Mouse (Mus musculus): ENCODE measurements around the gene Mdm2. TPM values are rescaled to one million over a fixed set of nuclear protein-coding genes. Genes with fewer than 3 reads are reported as not detected.

The Mdm2 gene
- polyA plus RNA-seq, 1 experiment = 83.0 TPM

DNA sequence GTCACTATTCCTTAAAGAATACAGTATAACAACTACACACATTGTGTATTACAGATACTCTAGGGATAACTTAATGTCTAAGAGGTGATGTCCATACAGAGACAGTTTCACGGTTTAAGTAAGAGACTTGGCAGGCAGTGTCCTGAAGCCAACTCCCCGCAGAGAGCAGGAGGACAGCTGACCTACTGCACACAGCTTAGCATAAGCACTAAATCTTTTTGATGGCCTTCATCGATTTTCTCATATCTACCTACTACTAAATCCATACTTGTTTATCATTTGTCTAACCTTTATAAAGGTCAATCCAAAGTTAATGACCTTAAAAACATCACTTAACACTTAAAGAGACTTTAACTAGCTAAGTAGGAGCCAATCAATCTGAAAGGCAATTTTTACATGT lies 7.1 kb downstream of the Mdm2 start:
- Histone ChIP-seq H3K27ac (ENCODE audit: control insufficient read depth, insufficient read depth, low read length) (no peak overlapping the region), H3K4me3 (ENCODE audit: control insufficient read depth, insufficient read depth, low read length) (no peak overlapping the region), H3K27me3 (ENCODE audit: control insufficient read depth, insufficient read depth, low read length) (no peaks in the 10 kb centered on the region), H3K4me1 (replicated peaks; ENCODE audit: control insufficient read depth, insufficient read depth, low read length) (0 out of 2 replicates have a peak, but pooled peaks cover 2% of the 10 kb centered on the region), H3K36me3 (ENCODE audit: control insufficient read depth, insufficient read depth, low read length) (peaks cover 80% of the 10 kb centered on the region)
- DNase-seq = no peak
- WGBS = 96% methylated on average over 3 of the region's 3 CpGs
- TF ChIP-seq CTCF (IDR thresholded peaks at IDR 0.05; ENCODE audit: borderline replicate concordance, control insufficient read depth, extremely low read depth, insufficient read depth, low read length, poor library complexity) (no peak), POLR2A (IDR thresholded peaks at IDR 0.05; ENCODE audit: control insufficient read depth, extremely low read depth, insufficient read depth, low read length, poor library complexity) (no peak)

- 98% methylated on average over 6 of the region's 6 CpGs for whole genome bisulfite sequencing
- Histone ChIP-seq H3K36me3 (ENCODE audit: control insufficient read depth, insufficient read depth, low read length) (peaks cover 91% of the 10 kb centered on the region), H3K4me1 (replicated peaks; ENCODE audit: control insufficient read depth, insufficient read depth, low read length) (0 out of 2 replicates have a peak, but pooled peaks cover 2% of the 10 kb centered on the region), H3K4me3 (ENCODE audit: control insufficient read depth, insufficient read depth, low read length) (no peak overlapping the region), H3K27me3 (ENCODE audit: control insufficient read depth, insufficient read depth, low read length) (no peaks in the 10 kb centered on the region), H3K27ac (ENCODE audit: control insufficient read depth, insufficient read depth, low read length) (no peak overlapping the region)
- TF ChIP-seq POLR2A (IDR thresholded peaks at IDR 0.05; ENCODE audit: control insufficient read depth, extremely low read depth, insufficient read depth, low read length, poor library complexity) = no peak
- TF ChIP-seq CTCF (IDR thresholded peaks at IDR 0.05; ENCODE audit: borderline replicate concordance, control insufficient read depth, extremely low read depth, insufficient read depth, low read length, poor library complexity) = no peak
- DNase-seq = no peak
These were observed 8.3 kb downstream of the Mdm2 start for GRCm38 (mm10) chr10:117702024-117702833.

DNA sequence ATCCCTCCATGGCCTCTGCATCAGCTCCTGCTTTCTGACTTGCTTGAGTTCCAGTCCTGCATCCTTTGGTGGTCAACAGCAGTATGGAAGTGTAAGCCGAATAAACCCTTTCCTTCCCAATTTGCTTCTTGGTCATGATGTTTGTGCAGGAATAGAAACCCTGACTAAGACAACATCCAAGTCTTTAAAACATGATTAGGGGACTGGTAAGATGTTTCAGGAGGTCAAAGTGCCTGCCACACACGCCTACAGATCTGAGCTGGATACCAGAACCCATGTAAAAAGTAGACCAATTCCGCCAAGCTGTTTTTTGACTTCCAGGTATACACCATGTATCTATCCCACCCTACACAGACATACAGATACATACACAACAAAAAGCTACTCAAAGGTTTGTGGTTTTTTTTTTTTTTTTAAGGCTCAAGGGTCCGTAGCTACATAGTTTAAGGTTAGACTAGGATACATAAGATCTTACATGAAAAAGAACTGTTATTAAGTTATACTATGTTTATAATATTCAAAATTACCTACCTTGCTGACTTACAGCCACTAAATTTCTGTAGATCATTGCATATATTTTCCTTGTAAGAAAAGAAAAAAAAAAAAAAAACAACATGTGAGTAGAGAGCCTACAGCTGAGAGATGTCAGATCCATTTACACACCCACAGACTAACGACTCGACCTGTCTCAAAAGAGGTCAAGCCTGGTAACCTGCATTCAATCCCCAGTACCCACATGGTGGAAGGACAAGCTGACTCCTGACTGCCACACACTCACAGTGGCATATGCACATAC lies 9.3 kb downstream of the Mdm2 start:
- Histone ChIP-seq H3K27me3 (ENCODE audit: control insufficient read depth, insufficient read depth, low read length) (no peaks in the 10 kb centered on the region), H3K27ac (ENCODE audit: control insufficient read depth, insufficient read depth, low read length) (no peak overlapping the region), H3K4me3 (ENCODE audit: control insufficient read depth, insufficient read depth, low read length) (no peak overlapping the region), H3K4me1 (replicated peaks; ENCODE audit: control insufficient read depth, insufficient read depth, low read length) (no peaks in the 10 kb centered on the region), H3K36me3 (ENCODE audit: control insufficient read depth, insufficient read depth, low read length) (peaks cover 94% of the 10 kb centered on the region)
- WGBS = 97% methylated on average over 6 of the region's 6 CpGs
- no peak for DNase-seq
- TF ChIP-seq POLR2A (IDR thresholded peaks at IDR 0.05; ENCODE audit: control insufficient read depth, extremely low read depth, insufficient read depth, low read length, poor library complexity) = no peak
- TF ChIP-seq CTCF (IDR thresholded peaks at IDR 0.05; ENCODE audit: borderline replicate concordance, control insufficient read depth, extremely low read depth, insufficient read depth, low read length, poor library complexity) = no peak

- no peaks in the 10 kb centered on the region for H3K4me1 ChIP-seq (replicated peaks; ENCODE audit: control insufficient read depth, insufficient read depth, low read length)
- TF ChIP-seq CTCF (IDR thresholded peaks at IDR 0.05; ENCODE audit: borderline replicate concordance, control insufficient read depth, extremely low read depth, insufficient read depth, low read length, poor library complexity) = no peak
- TF ChIP-seq POLR2A (IDR thresholded peaks at IDR 0.05; ENCODE audit: control insufficient read depth, extremely low read depth, insufficient read depth, low read length, poor library complexity) = no peak
- no peak overlapping the region for H3K4me3 ChIP-seq (ENCODE audit: control insufficient read depth, insufficient read depth, low read length)
- H3K36me3 ChIP-seq (ENCODE audit: control insufficient read depth, insufficient read depth, low read length) = peaks cover 100% of the 10 kb centered on the region
- 100% methylated on average over 1 of the region's 1 CpGs for WGBS
- H3K27ac ChIP-seq (ENCODE audit: control insufficient read depth, insufficient read depth, low read length) = no peak overlapping the region
- H3K27me3 ChIP-seq (ENCODE audit: control insufficient read depth, insufficient read depth, low read length) = no peaks in the 10 kb centered on the region
- no peak for DNase-seq
These were observed 10.1 kb downstream of the Mdm2 start for GRCm38 (mm10) chr10:117700450-117700849.

GRCm38 (mm10) chr10:117699914-117700313 lies 10.6 kb downstream of the Mdm2 start:
- no peak overlapping the region for H3K4me3 ChIP-seq (ENCODE audit: control insufficient read depth, insufficient read depth, low read length)
- H3K4me1 ChIP-seq (replicated peaks; ENCODE audit: control insufficient read depth, insufficient read depth, low read length) = no peaks in the 10 kb centered on the region
- no peak overlapping the region for H3K27ac ChIP-seq (ENCODE audit: control insufficient read depth, insufficient read depth, low read length)
- TF ChIP-seq CTCF (IDR thresholded peaks at IDR 0.05; ENCODE audit: borderline replicate concordance, control insufficient read depth, extremely low read depth, insufficient read depth, low read length, poor library complexity) (no peak), POLR2A (IDR thresholded peaks at IDR 0.05; ENCODE audit: control insufficient read depth, extremely low read depth, insufficient read depth, low read length, poor library complexity) (no peak)
- H3K36me3 ChIP-seq (ENCODE audit: control insufficient read depth, insufficient read depth, low read length) = peaks cover 100% of the 10 kb centered on the region
- no peaks in the 10 kb centered on the region for H3K27me3 ChIP-seq (ENCODE audit: control insufficient read depth, insufficient read depth, low read length)
- DNase-seq = no peak
- WGBS = 96% methylated on average over 4 of the region's 4 CpGs

GRCm38 (mm10) chr10:117698313-117699138 lies 12.0 kb downstream of the Mdm2 start:
- Histone ChIP-seq H3K36me3 (ENCODE audit: control insufficient read depth, insufficient read depth, low read length) (peaks cover 98% of the 10 kb centered on the region), H3K27ac (ENCODE audit: control insufficient read depth, insufficient read depth, low read length) (no peak overlapping the region), H3K4me3 (ENCODE audit: control insufficient read depth, insufficient read depth, low read length) (no peak overlapping the region), H3K27me3 (ENCODE audit: control insufficient read depth, insufficient read depth, low read length) (no peaks in the 10 kb centered on the region), H3K4me1 (replicated peaks; ENCODE audit: control insufficient read depth, insufficient read depth, low read length) (no peaks in the 10 kb centered on the region)
- TF ChIP-seq POLR2A (IDR thresholded peaks at IDR 0.05; ENCODE audit: control insufficient read depth, extremely low read depth, insufficient read depth, low read length, poor library complexity) (no peak), CTCF (IDR thresholded peaks at IDR 0.05; ENCODE audit: borderline replicate concordance, control insufficient read depth, extremely low read depth, insufficient read depth, low read length, poor library complexity) (no peak)
- DNase-seq = no peak
- WGBS = 96% methylated on average over 10 of the region's 10 CpGs

Measured in thymus, adult 2 months (tissue).